Mouse (Mus musculus): ENCODE results near the gene Slu7. TPM values are rescaled to one million over a fixed set of nuclear protein-coding genes. Genes with fewer than 3 reads are reported as not detected.

The Slu7 gene
- 56.9 and 58.5 TPM in 2 replicates for polyA plus RNA-seq (2015; fragmentation: Nextera tagmentation; extraction: Ambion mirVana)

DNA sequence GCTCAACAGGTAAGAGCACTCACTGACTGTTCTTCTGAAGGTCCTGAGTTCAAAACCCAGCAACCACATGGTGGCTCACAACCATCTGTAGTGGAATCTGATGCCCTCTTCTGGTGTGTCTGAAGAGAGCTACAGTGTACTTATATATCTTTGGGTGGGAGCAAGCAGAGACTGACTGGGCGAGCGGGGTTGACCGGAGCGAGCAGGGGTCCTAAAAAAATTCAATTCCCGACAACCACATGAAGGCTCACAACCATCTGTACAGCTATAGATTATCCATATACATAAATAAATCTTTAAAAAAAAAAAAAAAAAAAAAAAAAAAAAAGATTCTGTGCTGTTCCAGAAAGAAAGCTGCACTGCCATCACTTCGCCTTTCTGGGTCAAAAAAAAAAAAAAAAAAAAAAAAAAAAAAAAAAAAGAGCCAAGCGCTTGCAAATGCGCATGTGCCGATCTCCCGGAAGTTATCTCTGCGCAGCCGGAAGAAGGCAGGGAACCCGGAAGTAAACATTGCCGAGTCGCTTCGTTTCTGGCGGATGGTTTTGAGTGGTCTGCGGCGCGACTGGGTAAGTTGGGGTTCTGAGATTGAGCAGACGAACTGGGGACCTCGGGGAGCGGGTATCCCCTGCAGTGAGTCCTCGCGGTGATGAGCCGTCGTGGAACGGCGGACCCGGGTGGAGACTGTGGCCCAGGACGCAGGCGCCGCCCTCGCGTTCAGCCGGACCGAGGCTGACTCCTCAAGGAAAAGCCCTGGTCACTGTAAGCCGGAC is at the start of gene Slu7:
Gene Slu7 (plus strand): TSS at position 491 of the 770 bp plus-strand sequence.
- peak within 1 kb of the TSS; percentile 51 for H3K4me2 ChIP-seq (replicated peaks)
- peak within 1 kb of the TSS; percentile 93 for H3K4me3 ChIP-seq (replicated peaks)
- peak within 1 kb of the TSS; percentile 39; the same call in 1 of the 2 replicates for H3K27ac ChIP-seq (replicated peaks)
- peaks cover 7% of the 10 kb centered on the region for H3K4me1 ChIP-seq
- H3K27me3 ChIP-seq, result no peaks in the 10 kb centered on the region
- H3K36me3 ChIP-seq, result peaks cover 13% of the 10 kb centered on the region
- ATAC-seq (ENCODE audit: insufficient number of reproducible peaks, low FRiP score, low TSS enrichment, low read depth), result peak; percentile 81
- no peaks in the 10 kb centered on the region for H3K9me3 ChIP-seq (replicated peaks)
- H3K9ac ChIP-seq, result peak within 1 kb of the TSS; percentile 74
- 7% methylated on average over 38 of the region's 38 CpGs for WGBS

DNA sequence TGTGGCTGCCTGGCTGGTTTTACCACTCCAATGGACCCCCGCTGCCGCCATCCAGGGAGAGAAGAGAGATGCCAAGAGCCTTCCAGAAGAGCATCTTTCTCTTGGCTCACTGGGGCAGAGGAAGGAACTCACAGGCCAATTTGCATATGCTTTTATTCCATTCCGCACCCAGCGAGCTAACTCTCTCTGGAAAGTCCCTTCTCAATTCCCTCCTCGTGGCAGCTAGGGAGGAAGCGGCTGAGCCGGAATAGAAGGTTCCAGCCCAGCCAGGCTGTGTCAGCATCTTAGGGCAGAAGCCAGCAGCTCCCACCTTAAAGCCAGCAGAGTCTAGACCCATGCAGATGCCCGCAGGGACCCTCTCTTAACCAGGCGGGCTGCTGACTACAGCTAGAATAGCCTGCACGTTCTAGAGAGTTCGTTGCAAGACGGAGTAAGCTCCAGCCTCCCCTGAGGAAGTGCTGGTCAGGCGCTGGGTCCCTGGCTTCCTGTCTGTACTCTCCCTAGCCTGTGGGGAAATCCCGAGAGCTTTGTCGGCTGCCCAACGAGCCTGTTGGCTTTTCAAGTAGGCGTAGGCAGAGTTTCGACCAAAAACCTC is 48.4 kb upstream of the Slu7 start:
- H3K4me3 ChIP-seq (replicated peaks), result peak overlapping the region; percentile 34
- peak; percentile 69; the same call in 1 of the 2 replicates for ATAC-seq (ENCODE audit: insufficient number of reproducible peaks, low FRiP score, low TSS enrichment, low read depth)
- 2% methylated on average over 18 of the region's 18 CpGs for WGBS
- H3K4me1 ChIP-seq, result peaks cover 12% of the 10 kb centered on the region; the same call in 1 of the 2 replicates
- H3K9ac ChIP-seq, result peak overlapping the region; percentile 4; the same call in 1 of the 2 replicates
- no peaks in the 10 kb centered on the region for H3K36me3 ChIP-seq
- peak overlapping the region; percentile 57 for H3K4me2 ChIP-seq (replicated peaks)
- H3K9me3 ChIP-seq (replicated peaks), result no peaks in the 10 kb centered on the region
- peaks cover 12% of the 10 kb centered on the region for H3K27me3 ChIP-seq
- no peak overlapping the region; the same call in 1 of the 2 replicates for H3K27ac ChIP-seq (replicated peaks)

DNA sequence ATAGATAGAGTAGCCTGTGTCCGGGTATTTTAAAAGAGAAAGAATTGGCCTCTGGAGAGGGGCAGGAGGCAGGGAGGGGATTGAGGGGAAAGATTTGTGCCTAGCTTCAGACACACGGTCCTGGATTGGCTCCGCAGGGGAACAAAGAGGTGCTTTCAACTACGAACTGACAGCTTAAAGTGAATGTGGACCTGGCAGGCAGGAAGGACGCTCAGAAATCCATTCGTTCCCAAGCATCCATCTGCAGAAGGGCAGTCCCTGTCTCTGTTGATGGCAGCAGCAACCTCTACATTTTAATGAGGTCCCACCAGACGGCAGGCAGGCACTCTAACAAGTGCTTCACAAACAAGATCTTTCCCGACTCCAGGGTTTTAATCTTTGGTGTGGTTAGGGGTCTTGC is 47.8 kb upstream of the Slu7 start:
- H3K4me3 ChIP-seq (replicated peaks), result peak overlapping the region; percentile 34
- H3K4me2 ChIP-seq (replicated peaks), result peak overlapping the region; percentile 57
- no peak overlapping the region for H3K9ac ChIP-seq
- H3K36me3 ChIP-seq, result no peaks in the 10 kb centered on the region
- H3K27me3 ChIP-seq, result peaks cover 12% of the 10 kb centered on the region
- no peak for ATAC-seq (ENCODE audit: insufficient number of reproducible peaks, low FRiP score, low TSS enrichment, low read depth)
- H3K9me3 ChIP-seq (replicated peaks), result no peaks in the 10 kb centered on the region
- WGBS, result 3% methylated on average over 8 of the region's 8 CpGs
- H3K4me1 ChIP-seq, result peaks cover 12% of the 10 kb centered on the region; the same call in 1 of the 2 replicates
- no peak overlapping the region; the same call in 1 of the 2 replicates for H3K27ac ChIP-seq (replicated peaks)

DNA sequence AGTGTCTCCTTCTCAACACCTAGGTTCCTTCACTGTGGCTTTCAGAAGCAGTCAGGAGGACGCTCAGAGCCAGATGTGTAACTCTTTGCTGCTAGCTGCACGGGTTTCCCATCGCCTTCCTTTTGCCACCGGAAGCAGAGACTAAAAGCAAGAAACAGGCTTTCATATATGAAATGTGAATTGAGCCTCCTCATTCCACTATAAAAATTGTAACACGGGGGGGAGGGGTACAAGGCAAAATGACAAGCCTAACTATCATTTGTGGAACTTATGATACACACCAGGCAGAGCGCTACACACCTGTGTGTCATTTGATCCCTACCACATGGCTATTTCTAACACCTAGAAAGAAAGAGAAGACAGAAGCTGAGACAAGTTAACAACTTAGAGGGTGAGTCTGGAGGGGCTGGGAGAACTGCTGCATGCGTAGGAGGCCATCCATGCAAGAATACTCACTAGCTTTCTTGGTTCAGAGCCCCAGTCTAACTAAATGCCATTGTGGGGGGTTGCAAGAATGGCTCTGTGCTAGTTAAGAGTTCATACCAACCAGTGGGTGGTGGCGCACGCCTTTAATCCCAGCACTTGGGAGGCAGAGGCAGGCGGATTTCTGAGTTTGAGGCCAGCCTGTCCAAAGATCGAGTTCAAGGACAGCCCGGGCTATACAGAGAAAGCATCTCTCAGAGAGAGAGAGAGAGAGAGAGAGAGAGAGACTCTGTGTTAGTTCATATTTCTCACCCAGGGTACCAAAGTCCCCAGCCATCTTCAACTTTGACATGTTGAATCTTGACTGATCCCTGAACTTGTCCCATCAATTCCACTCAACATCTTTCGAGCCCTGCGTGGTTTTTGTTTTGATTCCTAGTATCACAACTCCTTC is 46.3 kb upstream of the Slu7 start:
- Histone ChIP-seq H3K4me3 (replicated peaks) (no peak overlapping the region), H3K4me2 (replicated peaks) (no peak overlapping the region), H3K4me1 (peaks cover 12% of the 10 kb centered on the region; the same call in 1 of the 2 replicates), H3K27me3 (peaks cover 12% of the 10 kb centered on the region), H3K9ac (no peak overlapping the region), H3K9me3 (replicated peaks) (no peaks in the 10 kb centered on the region), H3K27ac (replicated peaks) (no peak overlapping the region), H3K36me3 (no peaks in the 10 kb centered on the region)
- WGBS, result 83% methylated on average over 14 of the region's 14 CpGs
- ATAC-seq (ENCODE audit: insufficient number of reproducible peaks, low FRiP score, low TSS enrichment, low read depth), result no peak

DNA sequence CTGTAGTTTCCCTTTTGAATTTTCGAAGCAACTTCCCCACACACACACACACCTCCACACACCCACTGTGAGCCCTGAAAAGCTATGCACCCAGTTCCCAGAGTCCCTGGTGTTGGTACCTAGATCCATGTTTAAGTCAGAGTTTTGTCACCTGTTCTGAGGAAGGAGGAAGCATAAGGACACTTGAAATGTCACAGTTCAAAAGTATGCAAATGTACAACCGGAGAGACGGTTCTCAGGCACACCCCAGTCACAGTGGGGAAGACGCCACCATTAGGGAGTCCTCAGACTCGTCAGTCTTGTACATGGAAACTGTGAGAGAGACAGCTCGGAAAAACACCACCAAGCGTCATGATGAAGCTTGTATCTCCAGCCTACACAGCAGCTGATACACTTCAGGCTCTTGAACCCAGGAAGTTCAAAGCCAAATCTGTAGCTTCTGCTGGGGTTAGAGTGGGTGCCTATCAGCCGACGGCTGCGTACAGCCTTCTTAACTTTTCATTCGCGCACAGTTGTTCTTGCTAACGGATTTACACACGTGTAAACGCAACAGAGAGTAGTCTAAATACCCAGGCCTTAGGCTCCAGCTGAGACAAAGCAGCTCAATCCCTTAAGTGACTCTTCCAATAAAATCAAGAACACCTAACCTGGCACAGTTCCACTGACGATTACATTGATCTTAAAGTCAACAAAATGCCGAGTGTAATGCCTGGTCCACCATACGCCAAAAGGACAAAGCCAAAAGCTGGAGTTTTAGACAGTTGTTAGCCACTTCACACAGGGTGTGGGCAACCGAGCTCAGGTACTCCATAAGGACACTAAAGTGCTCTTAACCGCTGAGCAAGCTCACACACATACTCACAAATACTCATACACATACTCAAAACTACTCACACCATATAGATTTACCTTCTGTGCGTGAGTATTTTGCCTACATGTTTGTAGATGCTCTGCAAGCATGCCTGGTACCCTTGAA is 45.1 kb upstream of the Slu7 start:
- H3K27me3 ChIP-seq, result peaks cover 12% of the 10 kb centered on the region
- H3K4me3 ChIP-seq (replicated peaks), result no peak overlapping the region
- 78% methylated on average over 21 of the region's 21 CpGs for WGBS
- H3K27ac ChIP-seq (replicated peaks), result no peak overlapping the region
- no peak overlapping the region for H3K9ac ChIP-seq
- no peak overlapping the region for H3K4me2 ChIP-seq (replicated peaks)
- no peaks in the 10 kb centered on the region for H3K9me3 ChIP-seq (replicated peaks)
- ATAC-seq (ENCODE audit: insufficient number of reproducible peaks, low FRiP score, low TSS enrichment, low read depth), result no peak
- peaks cover 12% of the 10 kb centered on the region; the same call in 1 of the 2 replicates for H3K4me1 ChIP-seq
- no peaks in the 10 kb centered on the region for H3K36me3 ChIP-seq

DNA sequence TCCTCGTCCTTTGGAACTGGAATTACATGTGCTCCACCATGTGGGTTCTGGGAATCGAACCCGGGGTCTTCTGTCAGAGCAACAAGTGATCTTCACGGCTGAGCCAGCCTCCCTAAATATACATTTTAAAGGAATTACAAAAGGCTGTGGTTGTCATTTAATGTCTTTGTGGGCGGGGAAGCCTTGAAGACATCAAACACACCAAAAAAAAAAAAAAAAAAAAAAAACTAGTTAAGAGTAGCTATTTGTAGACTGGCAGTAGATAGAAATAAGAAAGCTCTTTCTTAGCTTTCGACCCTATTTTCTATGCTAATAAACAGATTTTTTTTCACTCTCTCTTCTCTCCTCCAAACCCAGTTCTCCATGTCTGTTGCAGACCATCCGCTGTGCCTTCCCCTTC is 44.4 kb upstream of the Slu7 start:
- Histone ChIP-seq H3K4me1 (peaks cover 12% of the 10 kb centered on the region; the same call in 1 of the 2 replicates), H3K4me3 (replicated peaks) (no peak overlapping the region), H3K9me3 (replicated peaks) (no peaks in the 10 kb centered on the region), H3K27ac (replicated peaks) (no peak overlapping the region), H3K27me3 (peaks cover 12% of the 10 kb centered on the region), H3K4me2 (replicated peaks) (no peak overlapping the region), H3K9ac (no peak overlapping the region), H3K36me3 (no peaks in the 10 kb centered on the region)
- no peak for ATAC-seq (ENCODE audit: insufficient number of reproducible peaks, low FRiP score, low TSS enrichment, low read depth)
- 74% methylated on average over 7 of the region's 7 CpGs for WGBS

DNA sequence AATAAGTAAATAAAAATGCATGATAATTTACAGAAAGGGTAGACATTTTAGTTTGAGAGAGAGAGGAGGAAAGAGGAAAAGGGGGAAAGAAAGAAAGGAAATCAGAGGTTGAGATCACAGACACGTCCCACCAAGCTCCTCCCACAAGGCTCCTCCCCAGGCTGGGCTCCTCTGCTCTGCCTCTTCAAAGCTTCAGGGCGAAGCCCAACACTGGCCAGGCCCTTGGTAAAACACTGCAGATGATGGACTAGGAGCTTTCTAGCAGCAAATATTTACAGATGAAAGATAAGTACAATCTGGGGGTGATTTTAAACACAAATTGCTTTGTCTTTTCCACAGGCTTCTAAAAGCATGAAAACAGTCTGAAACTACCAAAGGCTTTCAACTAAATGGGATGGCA is 40.8 kb upstream of the Slu7 start:
- H3K4me1 ChIP-seq, result no peaks in the 10 kb centered on the region
- no peaks in the 10 kb centered on the region for H3K36me3 ChIP-seq
- no peaks in the 10 kb centered on the region for H3K27me3 ChIP-seq
- H3K9me3 ChIP-seq (replicated peaks), result no peaks in the 10 kb centered on the region
- H3K27ac ChIP-seq (replicated peaks), result no peak overlapping the region
- WGBS, result 40% methylated on average over 2 of the region's 2 CpGs
- H3K9ac ChIP-seq, result no peak overlapping the region
- H3K4me3 ChIP-seq (replicated peaks), result no peak overlapping the region
- ATAC-seq (ENCODE audit: insufficient number of reproducible peaks, low FRiP score, low TSS enrichment, low read depth), result no peak
- no peak overlapping the region for H3K4me2 ChIP-seq (replicated peaks)

DNA sequence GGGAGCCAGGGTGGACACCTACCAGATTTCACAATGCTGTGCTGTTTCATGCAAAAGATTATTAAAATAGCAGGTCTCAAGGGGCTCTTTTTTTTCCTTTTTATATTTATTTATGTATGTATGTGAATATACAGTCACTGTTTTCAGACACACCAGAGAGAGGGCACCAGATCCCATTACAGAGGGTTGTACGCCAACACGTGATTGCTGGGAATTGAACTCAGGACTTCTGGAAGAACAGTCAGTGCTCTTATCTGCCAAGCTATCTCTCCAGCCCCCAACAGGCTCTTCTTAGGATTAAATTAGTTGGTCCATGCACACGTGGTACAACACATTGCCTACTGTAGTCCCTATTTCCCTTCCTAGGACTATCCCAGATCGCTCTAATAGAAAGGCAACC is 40.2 kb upstream of the Slu7 start:
- 85% methylated on average over 4 of the region's 4 CpGs for WGBS
- no peak for ATAC-seq (ENCODE audit: insufficient number of reproducible peaks, low FRiP score, low TSS enrichment, low read depth)
- Histone ChIP-seq H3K9ac (no peak overlapping the region), H3K27ac (replicated peaks) (no peak overlapping the region), H3K9me3 (replicated peaks) (no peaks in the 10 kb centered on the region), H3K4me2 (replicated peaks) (no peak overlapping the region), H3K4me3 (replicated peaks) (no peak overlapping the region), H3K27me3 (no peaks in the 10 kb centered on the region), H3K4me1 (no peaks in the 10 kb centered on the region), H3K36me3 (no peaks in the 10 kb centered on the region)

DNA sequence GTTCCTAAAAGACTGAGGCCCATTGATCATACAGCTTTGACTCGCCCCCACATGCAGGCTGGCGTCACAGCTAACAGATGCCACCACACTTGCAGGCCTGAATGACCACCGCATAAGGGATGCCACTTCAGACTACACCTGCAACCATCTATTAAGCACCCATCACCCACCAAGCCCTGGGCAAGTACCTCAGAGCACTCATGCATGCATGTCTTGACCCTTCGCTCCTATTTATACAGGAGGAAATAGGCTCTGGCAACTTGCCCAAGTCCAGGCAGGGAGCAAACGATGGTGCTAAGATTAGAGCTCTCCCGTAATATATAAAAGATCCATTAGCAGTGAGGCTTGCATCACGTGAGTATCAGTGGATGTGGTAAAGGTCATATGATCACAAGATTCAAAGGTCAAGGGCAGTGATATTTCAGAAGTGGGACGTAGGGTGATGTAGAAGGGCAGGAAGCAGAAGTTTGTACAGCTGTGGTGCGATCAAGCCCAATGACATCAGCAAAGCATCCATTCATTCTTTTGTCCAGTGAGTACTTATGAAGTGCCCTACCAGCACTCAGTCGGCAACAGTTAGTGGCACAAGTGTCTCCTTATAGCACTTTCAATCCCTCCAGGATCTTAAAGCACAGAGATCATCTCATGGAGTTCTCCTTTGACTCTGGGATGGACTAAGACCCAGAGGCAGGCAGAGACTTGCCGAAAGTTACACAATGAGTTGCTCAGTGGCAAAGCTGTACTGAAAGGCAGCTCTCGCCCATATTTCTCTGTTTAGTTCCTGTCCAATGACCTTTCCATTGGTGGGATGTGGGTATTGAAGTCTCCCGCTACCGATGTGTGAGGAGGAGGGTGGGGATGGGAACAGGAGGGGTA is 38.2 kb upstream of the Slu7 start:
- no peaks in the 10 kb centered on the region for H3K36me3 ChIP-seq
- WGBS, result 80% methylated on average over 14 of the region's 14 CpGs

More for the DNA sequence above, 38.2 kb upstream of the Slu7 start:
- Histone ChIP-seq H3K9ac (no peak overlapping the region), H3K4me3 (replicated peaks) (no peak overlapping the region), H3K9me3 (replicated peaks) (no peaks in the 10 kb centered on the region), H3K27ac (replicated peaks) (no peak overlapping the region), H3K4me2 (replicated peaks) (no peak overlapping the region), H3K4me1 (no peaks in the 10 kb centered on the region), H3K27me3 (no peaks in the 10 kb centered on the region)
- ATAC-seq (ENCODE audit: insufficient number of reproducible peaks, low FRiP score, low TSS enrichment, low read depth), result no peak

All from embryonic facial prominence, embryonic 15.5 days (tissue).